Mouse (Mus musculus) liver, embryonic 12.5 days (tissue): ENCODE measurements around the gene Krtap28-10. TPM values are rescaled to one million over a fixed set of nuclear protein-coding genes. Genes with fewer than 3 reads are reported as not detected.

ENCODE experiments used
- ATAC-seq: fragments of 200-750 bp; cut with Nextera tagmentation; 2 replicates; pipeline ENCODE4 v1.8.0; 2017; ENCODE audit warnings: moderate number of reproducible peaks, mild to moderate bottlenecking, moderate library complexity
- H3K27ac ChIP-seq: fragments of 300-500 bp; sonication (generic); 2 replicates; pipeline ENCODE4 v1.5.1; 2016; ENCODE audit warnings: mild to moderate bottlenecking
- H3K27me3 ChIP-seq: fragments of 300-500 bp; sonication (generic); replicated peaks from 2 replicates; pipeline ENCODE4 v1.6.1; 2016; ENCODE audit warnings: mild to moderate bottlenecking, moderate library complexity
- H3K36me3 ChIP-seq: fragments of 300-500 bp; sonication (generic); 2 replicates; pipeline ENCODE4 v1.6.1; 2016; ENCODE audit warnings: mild to moderate bottlenecking, moderate library complexity
- H3K4me1 ChIP-seq: fragments of 300-500 bp; sonication (generic); 2 replicates; pipeline ENCODE4 v1.6.1; 2016
- H3K4me2 ChIP-seq: fragments of 300-500 bp; sonication (generic); 2 replicates; pipeline ENCODE4 v1.6.1; 2016; ENCODE audit warnings: mild to moderate bottlenecking, moderate library complexity
- H3K4me3 ChIP-seq: fragments of 300-500 bp; sonication (generic); 2 replicates; pipeline ENCODE4 v1.5.1; 2016; ENCODE audit warnings: mild to moderate bottlenecking, moderate library complexity
- H3K9ac ChIP-seq: fragments of 300-500 bp; sonication (generic); 2 replicates; pipeline ENCODE4 v1.6.1; 2016; ENCODE audit warnings: mild to moderate bottlenecking, moderate library complexity
- H3K9me3 ChIP-seq: fragments of 300-500 bp; sonication (generic); replicated peaks from 2 replicates; pipeline ENCODE4 v1.6.1; 2016; ENCODE audit warnings: mild to moderate bottlenecking, moderate library complexity
- WGBS: fragments of 180-500 bp; shearing (Covaris S2); methylation state at CpG from one replicate; pipeline ENCODE4 v1.1.7; 2016; ENCODE audit not compliant: insufficient replicate concordance; 5-methylcytosine and 5-hydroxymethylcytosine counted together
- polyA plus RNA-seq: library from polyadenylated mRNA; unstranded; fragments of >200 nt; fragmentation: Nextera tagmentation; extraction: Ambion mirVana; gene quantifications from 2 replicates; pipeline ENCODE4 v1.2.1, GENCODE M21; 2016

The Krtap28-10 gene
- polyA plus RNA-seq, 1 experiment from 2014 or later: not detected

GRCm38 (mm10) chr1:83044882-83045427 lies 2.7 kb upstream of the Krtap28-10 start, which contains the start of gene Gm47969:
Gene Gm47969, plus strand, starts transcription at chr1:83044932.
- H3K9me3 ChIP-seq: no peaks in the 10 kb centered on the region
- ATAC-seq: no peak
- H3K27me3 ChIP-seq: peaks cover 4% of the 10 kb centered on the region; the same call in 1 of the 2 replicates
- no peak within 1 kb of the TSS for H3K27ac ChIP-seq
- WGBS: 34% methylated on average over 5 of the region's 5 CpGs
- H3K4me2 ChIP-seq: no peak within 1 kb of the TSS
- H3K4me3 ChIP-seq: no peak within 1 kb of the TSS
- H3K9ac ChIP-seq: no peak within 1 kb of the TSS
- H3K4me1 ChIP-seq: no peaks in the 10 kb centered on the region
- no peaks in the 10 kb centered on the region for H3K36me3 ChIP-seq

DNA sequence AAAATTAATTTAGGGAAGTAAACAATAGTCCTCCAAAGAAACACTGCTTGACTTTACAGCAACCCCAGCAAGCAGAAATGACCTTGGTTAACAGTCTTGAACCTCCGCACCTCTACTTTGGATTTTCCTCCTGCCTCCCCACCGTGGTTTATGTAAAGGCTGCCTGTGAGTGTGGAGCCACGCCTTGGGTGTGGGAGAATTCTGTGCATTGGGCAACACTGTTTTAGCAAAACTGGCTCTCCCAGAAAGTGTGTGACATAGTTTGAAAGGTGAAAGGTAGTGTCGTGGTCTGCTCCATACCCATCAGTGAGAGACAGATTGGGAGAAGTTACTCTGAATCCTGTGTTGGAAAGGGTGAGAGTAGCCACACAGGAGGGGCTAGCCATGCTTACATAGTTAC lies 3.2 kb downstream of the Krtap28-10 start:
- H3K4me3 ChIP-seq: no peak overlapping the region
- H3K9ac ChIP-seq: no peak overlapping the region
- no peak overlapping the region for H3K4me2 ChIP-seq
- 52% methylated on average over 4 of the region's 4 CpGs for WGBS
- no peaks in the 10 kb centered on the region for H3K36me3 ChIP-seq
- no peaks in the 10 kb centered on the region for H3K9me3 ChIP-seq
- H3K27ac ChIP-seq: no peak overlapping the region
- no peak for ATAC-seq
- peaks cover 4% of the 10 kb centered on the region; the same call in 1 of the 2 replicates for H3K4me1 ChIP-seq
- peaks cover 4% of the 10 kb centered on the region; the same call in 1 of the 2 replicates for H3K27me3 ChIP-seq

DNA sequence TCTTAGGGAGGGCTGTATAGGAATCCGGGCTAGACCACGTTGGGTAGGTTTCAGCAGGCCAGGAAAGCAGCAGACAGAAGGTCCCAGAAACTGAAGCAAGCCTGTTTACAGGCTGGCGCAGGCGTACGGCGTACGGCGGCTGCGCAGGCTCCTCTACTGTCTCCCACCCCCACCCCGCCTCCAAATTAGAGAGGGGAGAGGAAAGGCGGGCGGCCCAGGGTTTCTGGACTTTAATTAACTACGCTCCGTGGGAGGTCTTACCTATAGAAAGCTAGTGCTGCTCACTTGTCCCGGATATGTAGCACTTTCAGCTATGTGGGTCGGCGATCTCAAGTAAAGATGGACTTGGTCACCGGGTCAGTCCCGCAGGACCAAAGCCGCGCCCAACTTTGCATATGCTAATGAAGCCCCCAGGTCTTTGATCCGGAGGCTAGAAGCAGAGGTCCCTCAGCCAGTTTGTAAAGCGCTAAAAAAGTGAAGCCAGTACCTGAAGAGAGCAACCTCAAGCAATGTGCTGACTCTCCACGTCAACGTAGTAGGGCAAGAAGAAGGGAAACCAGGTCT lies 4.1 kb downstream of the Krtap28-10 start, which contains the start of gene Slc19a3:
Slc19a3 (minus strand) TSS at position 340 of the 564 bp plus-strand sequence.
- 1% methylated on average over 25 of the region's 25 CpGs for WGBS
- Histone ChIP-seq H3K4me3 (peak within 1 kb of the TSS; percentile 45), H3K9ac (no peak within 1 kb of the TSS), H3K27me3 (peaks cover 4% of the 10 kb centered on the region; the same call in 1 of the 2 replicates), H3K4me1 (peaks cover 4% of the 10 kb centered on the region; the same call in 1 of the 2 replicates), H3K27ac (no peak within 1 kb of the TSS), H3K36me3 (no peaks in the 10 kb centered on the region), H3K4me2 (peak within 1 kb of the TSS; percentile 66), H3K9me3 (no peaks in the 10 kb centered on the region)
- peak; percentile 58; the same call in 1 of the 2 replicates for ATAC-seq

DNA sequence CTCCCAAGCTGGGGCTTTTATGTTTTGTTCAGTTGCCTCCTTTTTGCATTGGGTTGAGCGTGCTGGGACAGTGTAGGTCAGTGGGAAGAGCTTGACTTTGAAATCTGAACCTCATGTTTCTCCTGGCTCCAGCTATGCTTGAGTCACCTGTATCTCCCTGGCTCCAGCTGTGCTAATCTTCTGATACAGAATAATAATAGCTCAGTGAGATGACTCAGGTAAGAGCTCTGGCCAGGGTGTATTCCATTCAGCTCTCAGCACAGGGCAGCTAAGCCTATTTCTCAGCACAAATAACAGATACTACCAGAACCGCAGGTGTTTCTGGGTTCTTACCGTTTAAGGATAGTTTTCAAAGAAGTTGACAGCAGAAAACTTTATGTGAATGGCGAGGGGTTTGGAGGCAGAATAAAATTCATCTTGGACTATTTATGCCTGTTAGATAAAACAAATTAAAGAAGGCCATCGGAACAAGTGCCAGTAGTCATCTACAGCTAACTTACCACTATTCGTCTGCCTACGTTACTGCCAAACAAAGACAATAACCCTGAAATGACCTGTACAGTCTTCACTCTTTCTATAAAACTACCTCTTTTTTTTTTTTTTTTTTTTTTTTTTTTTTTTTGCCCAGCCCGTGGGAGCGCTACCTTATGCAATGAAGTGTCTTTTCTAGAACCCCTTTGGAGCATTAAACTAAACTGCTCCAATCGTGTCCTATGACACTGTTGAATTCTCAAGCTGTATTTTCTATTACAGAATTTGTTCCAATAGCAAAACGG lies 5.2 kb downstream of the Krtap28-10 start:
- Histone ChIP-seq H3K27ac (no peak overlapping the region), H3K27me3 (peaks cover 3% of the 10 kb centered on the region; the same call in 1 of the 2 replicates), H3K9me3 (no peaks in the 10 kb centered on the region), H3K4me2 (no peak overlapping the region), H3K4me3 (no peak overlapping the region), H3K36me3 (no peaks in the 10 kb centered on the region), H3K9ac (no peak overlapping the region), H3K4me1 (peaks cover 4% of the 10 kb centered on the region; the same call in 1 of the 2 replicates)
- no peak for ATAC-seq
- WGBS: 64% methylated on average over 11 of the region's 11 CpGs

DNA sequence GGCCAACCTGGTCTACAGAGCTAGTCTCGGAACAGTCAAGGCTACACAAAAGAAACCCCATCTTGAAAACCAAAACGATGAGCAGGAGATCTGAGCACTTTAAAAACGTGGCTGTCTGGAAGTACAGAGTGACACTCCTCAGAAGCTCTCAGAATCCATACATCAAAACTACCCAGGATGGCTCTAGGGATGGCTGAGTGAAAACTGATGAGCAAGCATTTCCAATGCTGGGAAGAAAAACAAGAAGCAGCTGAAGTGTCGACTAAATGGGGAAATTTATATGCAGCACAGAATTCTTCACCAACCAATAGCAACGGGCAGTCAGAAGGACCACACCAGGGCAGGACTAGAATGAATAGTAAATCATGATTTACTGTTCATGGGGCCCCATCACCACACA lies 7.8 kb downstream of the Krtap28-10 start:
- no peak overlapping the region for H3K9ac ChIP-seq
- no peak overlapping the region for H3K27ac ChIP-seq
- no peak for ATAC-seq
- no peaks in the 10 kb centered on the region for H3K27me3 ChIP-seq
- 48% methylated on average over 5 of the region's 5 CpGs for WGBS
- no peaks in the 10 kb centered on the region for H3K36me3 ChIP-seq
- no peaks in the 10 kb centered on the region for H3K9me3 ChIP-seq
- no peak overlapping the region for H3K4me2 ChIP-seq
- no peak overlapping the region for H3K4me3 ChIP-seq
- peaks cover 4% of the 10 kb centered on the region; the same call in 1 of the 2 replicates for H3K4me1 ChIP-seq

GRCm38 (mm10) chr1:83032508-83032907 lies 9.8 kb downstream of the Krtap28-10 start:
- H3K9ac ChIP-seq: no peak overlapping the region
- H3K9me3 ChIP-seq: no peaks in the 10 kb centered on the region
- WGBS: 72% methylated on average over 6 of the region's 6 CpGs
- no peaks in the 10 kb centered on the region for H3K36me3 ChIP-seq
- H3K27me3 ChIP-seq: no peaks in the 10 kb centered on the region
- no peak overlapping the region for H3K27ac ChIP-seq
- H3K4me1 ChIP-seq: no peaks in the 10 kb centered on the region
- H3K4me2 ChIP-seq: no peak overlapping the region
- ATAC-seq: no peak
- H3K4me3 ChIP-seq: no peak overlapping the region

GRCm38 (mm10) chr1:83031950-83032349 lies 10.3 kb downstream of the Krtap28-10 start:
- Histone ChIP-seq H3K9me3 (no peaks in the 10 kb centered on the region), H3K9ac (no peak overlapping the region), H3K4me2 (no peak overlapping the region), H3K4me1 (no peaks in the 10 kb centered on the region), H3K27me3 (no peaks in the 10 kb centered on the region), H3K4me3 (no peak overlapping the region), H3K36me3 (no peaks in the 10 kb centered on the region), H3K27ac (no peak overlapping the region)
- ATAC-seq: no peak
- 26% methylated on average over 1 of the region's 1 CpGs for WGBS

- no peaks in the 10 kb centered on the region for H3K36me3 ChIP-seq
- no peak overlapping the region for H3K9ac ChIP-seq
- no peak overlapping the region for H3K4me2 ChIP-seq
- H3K4me1 ChIP-seq: no peaks in the 10 kb centered on the region
- no peak for ATAC-seq
- H3K4me3 ChIP-seq: no peak overlapping the region
- H3K27ac ChIP-seq: no peak overlapping the region
- H3K9me3 ChIP-seq: no peaks in the 10 kb centered on the region
- no peaks in the 10 kb centered on the region for H3K27me3 ChIP-seq
- 31% methylated on average over 1 of the region's 1 CpGs for WGBS
Observed at GRCm38 (mm10) chr1:83016556-83016955, 25.7 kb downstream of the Krtap28-10 start.

DNA sequence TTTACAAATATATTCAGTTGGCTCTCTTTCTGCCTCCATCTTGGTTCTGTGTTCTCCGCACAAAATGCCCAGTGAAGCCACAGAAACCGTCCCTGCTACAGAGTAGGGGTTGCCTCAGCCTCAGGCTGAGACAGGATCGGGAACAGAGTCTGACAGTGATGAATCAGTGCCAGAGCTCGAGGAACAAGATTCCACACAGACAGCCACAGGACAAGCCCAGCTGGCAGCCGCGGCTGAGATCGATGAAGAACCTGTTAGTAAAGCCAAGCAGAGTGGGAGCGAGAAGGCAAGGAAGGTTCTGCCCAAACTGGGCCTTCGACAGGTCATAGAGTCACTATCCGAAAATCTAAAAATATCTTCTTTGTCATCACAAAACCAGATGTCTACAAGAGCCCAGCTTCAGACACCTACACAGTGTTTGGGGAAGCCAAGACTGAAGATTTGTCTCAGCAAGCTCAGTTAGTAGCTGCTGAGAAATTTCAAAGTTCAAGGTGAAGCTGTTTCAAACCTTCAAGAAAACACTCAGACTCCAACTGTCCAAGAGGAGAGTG lies 26.9 kb downstream of the Krtap28-10 start:
- no peaks in the 10 kb centered on the region for H3K36me3 ChIP-seq
- no peak for ATAC-seq
- no peak overlapping the region for H3K27ac ChIP-seq
- 68% methylated on average over 10 of the region's 10 CpGs for WGBS
- H3K27me3 ChIP-seq: no peaks in the 10 kb centered on the region
- no peaks in the 10 kb centered on the region for H3K4me1 ChIP-seq
- no peak overlapping the region for H3K9ac ChIP-seq
- no peak overlapping the region for H3K4me3 ChIP-seq
- H3K9me3 ChIP-seq: no peaks in the 10 kb centered on the region
- no peak overlapping the region for H3K4me2 ChIP-seq

GRCm38 (mm10) chr1:83014477-83014876 lies 27.8 kb downstream of the Krtap28-10 start:
- no peak overlapping the region for H3K4me2 ChIP-seq
- H3K27ac ChIP-seq: no peak overlapping the region
- no peaks in the 10 kb centered on the region for H3K4me1 ChIP-seq
- WGBS: 85% methylated on average over 3 of the region's 3 CpGs
- no peaks in the 10 kb centered on the region for H3K36me3 ChIP-seq
- H3K4me3 ChIP-seq: no peak overlapping the region
- H3K9me3 ChIP-seq: no peaks in the 10 kb centered on the region
- H3K9ac ChIP-seq: no peak overlapping the region
- ATAC-seq: no peak
- H3K27me3 ChIP-seq: no peaks in the 10 kb centered on the region

DNA sequence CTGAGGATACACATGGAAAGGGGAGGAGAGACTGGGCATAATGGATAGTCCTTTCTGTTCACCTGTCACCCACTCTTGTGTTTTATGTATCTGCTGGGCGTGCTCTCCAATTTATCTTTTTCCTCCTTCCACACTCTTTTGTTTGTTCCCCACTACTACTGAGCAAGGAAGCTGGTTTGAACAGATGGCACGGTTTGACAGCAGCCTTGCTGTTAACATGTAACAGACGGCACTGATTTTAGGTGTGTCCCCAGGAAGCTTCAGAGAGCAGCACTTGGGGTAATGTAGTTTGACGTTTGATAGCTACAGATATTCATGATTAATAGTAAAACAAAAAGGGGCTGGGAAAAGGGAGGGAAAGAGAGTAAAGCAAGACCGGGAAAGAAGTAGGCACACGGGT lies 34.8 kb downstream of the Krtap28-10 start:
- no peak overlapping the region for H3K9ac ChIP-seq
- H3K36me3 ChIP-seq: no peaks in the 10 kb centered on the region
- no peak overlapping the region for H3K4me3 ChIP-seq
- 50% methylated on average over 6 of the region's 6 CpGs for WGBS
- no peak overlapping the region for H3K4me2 ChIP-seq
- no peaks in the 10 kb centered on the region for H3K4me1 ChIP-seq
- no peaks in the 10 kb centered on the region for H3K9me3 ChIP-seq
- H3K27ac ChIP-seq: no peak overlapping the region
- no peaks in the 10 kb centered on the region for H3K27me3 ChIP-seq
- no peak for ATAC-seq
